Mouse (Mus musculus) hematopoietic stem cell, adult 5-6 weeks (primary cell): Measurements from ENCODE around the gene Dpp4. TPM values are rescaled to one million over a fixed set of nuclear protein-coding genes. Genes with fewer than 3 reads are reported as not detected.

Experiments
- total RNA-seq: library from RNA; stranded (forward); fragments of 172-1452, 232-1000 nt; gene quantifications from 2 replicates; pipeline ENCODE4 v1.2.3, GENCODE M21; 2017

The Dpp4 gene
- total RNA-seq, 1 experiment from 2014 or later: 31.4 TPM

Other genes starting within 250 kb of the Dpp4 start
- not detected in 2 replicates for gene Gcg, start 71.4 kb upstream of the Dpp4 start, total RNA-seq
- 2.2 and 13.9 TPM in 2 replicates for gene Fap, start 161.8 kb upstream of the Dpp4 start, total RNA-seq
- 41.0 and 42.6 TPM in 2 replicates for gene Ifih1, start 234.0 kb upstream of the Dpp4 start, total RNA-seq